Mouse (Mus musculus): Measurements from ENCODE around the gene Hba-a1. TPM values are rescaled to one million over a fixed set of nuclear protein-coding genes. Genes with fewer than 3 reads are reported as not detected.
A peak's percentile ranks its signal among the peaks of the same experiment; 100 is the strongest.
"Not testable (repeated sequence)": the region's sequence is repeated elsewhere in the genome, so short reads cannot be mapped to it uniquely, and the experiment has no call there.

The Hba-a1 gene
- total RNA-seq, 2 experiments from 2014 or later = 3,856 to 4,787 TPM

- DNase-seq = not testable (repeated sequence)
These were observed 12.9 kb downstream of the Hba-a1 start, which contains the start of gene Hba-a2 for GRCm38 (mm10) chr11:32296203-32296602. TSS of gene Hba-a2 (plus strand) at chr11:32296489.

- not testable (repeated sequence) for DNase-seq
These were observed 14.1 kb downstream of the Hba-a1 start for GRCm38 (mm10) chr11:32297417-32297816.

GRCm38 (mm10) chr11:32297866-32298531, 14.7 kb downstream of the Hba-a1 start:
- no peak for DNase-seq

GRCm38 (mm10) chr11:32298532-32298918, 15.2 kb downstream of the Hba-a1 start:
- no peak for DNase-seq

GRCm38 (mm10) chr11:32299865-32300264, 16.6 kb downstream of the Hba-a1 start, which contains the start of gene Hbq1a:
TSS of gene Hbq1a (plus strand) at chr11:32300069.
- peak; percentile 74 for DNase-seq

- DNase-seq = no peak
These were observed 17.3 kb downstream of the Hba-a1 start for GRCm38 (mm10) chr11:32300279-32301267.

GRCm38 (mm10) chr11:32301506-32301905, 18.2 kb downstream of the Hba-a1 start:
- DNase-seq = no peak

GRCm38 (mm10) chr11:32302824-32303419, 19.6 kb downstream of the Hba-a1 start:
- no peak for DNase-seq

- no peak for DNase-seq
These were observed 20.1 kb downstream of the Hba-a1 start for GRCm38 (mm10) chr11:32303455-32303854.

- no peak for DNase-seq
These were observed 23.7 kb downstream of the Hba-a1 start for GRCm38 (mm10) chr11:32307006-32307405.

GRCm38 (mm10) chr11:32309446-32309845, 26.1 kb downstream of the Hba-a1 start:
- DNase-seq = no peak

GRCm38 (mm10) chr11:32309928-32310327, 26.6 kb downstream of the Hba-a1 start:
- no peak for DNase-seq

GRCm38 (mm10) chr11:32316009-32316408, 32.7 kb downstream of the Hba-a1 start:
- no peak for DNase-seq

- no peak for DNase-seq
These were observed 37.3 kb downstream of the Hba-a1 start for GRCm38 (mm10) chr11:32320507-32321195.

- DNase-seq = peak; percentile 78
These were observed 37.9 kb downstream of the Hba-a1 start for GRCm38 (mm10) chr11:32321196-32321565.

- peak; percentile 92 for DNase-seq
These were observed 41.3 kb downstream of the Hba-a1 start for GRCm38 (mm10) chr11:32324609-32325008.

GRCm38 (mm10) chr11:32331075-32331474, 47.8 kb downstream of the Hba-a1 start:
- DNase-seq = peak; percentile 29

- no peak for DNase-seq
These were observed 48.5 kb downstream of the Hba-a1 start for GRCm38 (mm10) chr11:32331861-32332260.

- DNase-seq = no peak
These were observed 49.9 kb downstream of the Hba-a1 start for GRCm38 (mm10) chr11:32333235-32333634.

All from adrenal gland, postnatal 10 days (tissue).